Mouse (Mus musculus): ENCODE measurements around the gene Arhgap44.

The Arhgap44 gene

DNA sequence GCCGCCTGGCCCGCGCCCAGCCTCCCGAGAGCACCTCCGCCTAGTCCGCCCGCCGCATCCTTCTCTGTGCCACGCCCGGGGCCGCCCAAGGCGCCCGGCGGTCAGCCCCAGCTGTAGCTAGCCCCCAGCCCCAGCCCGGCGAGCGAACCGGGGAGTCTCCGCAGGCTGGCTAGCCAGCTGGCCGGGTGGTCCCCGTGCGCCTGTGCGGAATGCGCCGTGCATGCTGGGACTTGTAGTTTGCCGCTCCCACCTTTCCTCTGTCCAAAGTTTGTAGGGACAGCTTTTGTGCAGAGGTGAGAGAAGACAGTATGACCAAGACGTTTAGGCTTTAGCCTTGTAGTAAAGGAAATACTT lies at the start of gene Arhgap44:
Gene Arhgap44 (minus strand): TSS at position 195 of the 354 bp plus-strand sequence.
- peak; percentile 1 for DNase-seq (ENCODE audit: low read depth)

GRCm38 (mm10) chr11:65211701-65212100 lies 48.9 kb upstream of the Arhgap44 start:
- no peak for DNase-seq (ENCODE audit: low read depth)

DNA sequence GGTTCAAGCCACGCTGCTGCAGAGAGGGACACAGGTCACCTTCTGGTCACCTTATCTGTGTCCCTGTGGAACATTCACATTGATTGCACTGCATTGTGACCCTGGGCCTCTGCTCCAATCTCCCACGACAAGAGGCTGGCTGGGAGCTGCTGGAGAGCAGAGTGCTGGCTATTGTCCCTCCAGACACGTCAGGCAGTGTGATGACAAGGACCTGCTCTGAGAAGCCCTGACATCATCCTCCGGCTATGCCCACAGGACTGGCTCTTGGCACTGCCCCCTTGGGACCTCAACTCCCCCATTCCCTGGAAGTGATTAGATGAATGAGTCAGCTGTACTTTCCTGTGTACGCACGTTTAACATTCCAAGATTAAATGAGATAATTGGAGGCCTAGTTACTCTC lies 46.7 kb upstream of the Arhgap44 start:
- no peak for DNase-seq (ENCODE audit: low read depth)

- no peak for DNase-seq (ENCODE audit: low read depth)
These were observed 42.5 kb upstream of the Arhgap44 start for GRCm38 (mm10) chr11:65205306-65205705.

GRCm38 (mm10) chr11:65204651-65205050 lies 41.9 kb upstream of the Arhgap44 start:
- DNase-seq (ENCODE audit: low read depth), result no peak

GRCm38 (mm10) chr11:65203020-65203419 lies 40.3 kb upstream of the Arhgap44 start:
- no peak for DNase-seq (ENCODE audit: low read depth)

- DNase-seq (ENCODE audit: low read depth), result no peak
These were observed 39.5 kb upstream of the Arhgap44 start for GRCm38 (mm10) chr11:65202236-65202635.

GRCm38 (mm10) chr11:65198026-65198425 lies 35.3 kb upstream of the Arhgap44 start:
- no peak for DNase-seq (ENCODE audit: low read depth)

DNA sequence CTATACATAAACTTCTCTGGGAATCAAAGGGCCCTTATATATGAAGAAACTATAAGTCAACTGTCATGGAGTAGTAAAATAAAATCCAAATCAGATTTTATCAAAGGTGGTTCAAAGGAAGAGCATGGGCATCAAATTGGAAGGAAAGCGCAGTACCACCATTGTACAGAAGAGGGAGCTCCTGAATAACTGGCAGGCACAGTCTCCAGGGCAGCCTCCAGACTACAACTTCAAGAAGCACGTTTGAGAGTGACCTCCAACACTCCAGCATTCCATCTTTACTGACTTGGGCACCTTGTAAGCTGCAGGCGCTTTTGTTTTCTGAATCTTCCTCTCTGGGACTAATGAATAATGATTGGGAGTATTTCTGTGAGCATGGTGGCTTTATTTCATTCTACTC lies 34.5 kb upstream of the Arhgap44 start:
- peak; percentile 28 for DNase-seq (ENCODE audit: low read depth)

DNA sequence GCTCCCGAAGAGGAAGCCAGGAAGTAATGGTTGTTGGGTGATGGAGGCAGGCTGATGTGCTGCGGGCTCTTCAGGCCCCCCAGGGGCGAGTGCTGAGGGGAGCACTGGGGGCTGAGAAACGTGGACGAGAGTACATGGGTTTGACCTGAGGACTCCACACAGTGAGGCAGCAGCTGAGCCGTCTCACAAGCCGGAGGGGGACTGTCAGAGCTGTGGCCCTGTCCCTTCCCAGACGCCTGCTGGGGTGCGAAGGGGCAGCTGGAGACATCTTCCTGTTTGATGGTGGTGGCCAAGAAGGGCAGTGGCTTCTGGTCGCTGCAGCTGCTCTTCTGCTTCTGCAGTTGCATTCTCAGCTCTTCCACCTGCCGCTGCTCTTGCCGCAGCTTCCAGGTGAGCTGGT lies 24.2 kb upstream of the Arhgap44 start:
- no peak for DNase-seq (ENCODE audit: low read depth)

- no peak for DNase-seq (ENCODE audit: low read depth)
These were observed 22.4 kb upstream of the Arhgap44 start for GRCm38 (mm10) chr11:65185114-65185513.

GRCm38 (mm10) chr11:65170121-65170750 lies 7.5 kb upstream of the Arhgap44 start:
- DNase-seq (ENCODE audit: low read depth), result no peak

- DNase-seq (ENCODE audit: low read depth), result no peak
These were observed 637 bp downstream of the Arhgap44 start for GRCm38 (mm10) chr11:65161881-65162766.

DNA sequence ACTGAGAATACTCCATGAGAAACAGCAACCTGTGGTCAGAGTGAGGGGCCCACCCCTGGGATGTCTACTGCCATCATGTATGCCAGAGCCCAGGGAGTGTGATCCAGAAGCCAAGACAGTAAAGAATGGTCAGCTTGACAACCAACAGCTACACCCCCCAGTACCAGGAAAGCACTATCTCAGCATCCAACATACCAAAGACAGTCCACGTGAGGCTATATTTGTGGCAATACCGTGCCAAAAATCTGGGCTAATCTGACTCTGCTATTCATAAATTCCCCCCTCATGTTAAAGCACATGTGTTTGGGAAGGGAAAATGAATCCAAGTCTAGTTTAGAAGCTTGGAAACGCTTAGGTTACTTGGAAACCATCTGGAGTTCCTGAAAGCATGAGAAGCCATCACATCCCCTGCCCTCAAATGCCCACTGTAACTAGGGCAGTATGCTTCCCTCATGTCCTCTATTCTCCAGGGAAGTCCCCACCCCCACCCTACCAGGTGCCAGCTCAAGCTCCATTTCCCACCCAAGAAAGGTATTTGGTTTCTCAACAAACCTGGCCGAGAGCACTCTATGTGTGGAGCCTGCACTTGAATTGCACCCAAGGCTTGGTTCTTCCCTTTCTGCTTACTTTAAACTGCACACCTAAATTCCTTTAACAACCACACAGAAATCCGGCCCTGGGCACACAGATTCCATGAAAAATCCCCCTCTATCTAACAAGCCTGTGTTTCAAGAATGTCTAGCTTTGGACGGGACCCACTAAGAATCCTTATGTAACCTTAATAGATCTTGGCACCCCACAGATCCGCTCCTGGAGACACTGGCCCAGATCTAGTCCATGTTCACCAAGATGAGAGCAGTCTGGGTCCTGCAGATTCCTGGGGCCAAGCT lies 1.5 kb downstream of the Arhgap44 start:
- no peak for DNase-seq (ENCODE audit: low read depth)

- DNase-seq (ENCODE audit: low read depth), result no peak
These were observed 3.0 kb downstream of the Arhgap44 start, which contains the start of gene 1700086D15Rik for GRCm38 (mm10) chr11:65159791-65160190. Gene 1700086D15Rik, minus strand, starts transcription at chr11:65159891.

GRCm38 (mm10) chr11:65158658-65158990 lies 4.1 kb downstream of the Arhgap44 start:
- no peak for DNase-seq (ENCODE audit: low read depth)

DNA sequence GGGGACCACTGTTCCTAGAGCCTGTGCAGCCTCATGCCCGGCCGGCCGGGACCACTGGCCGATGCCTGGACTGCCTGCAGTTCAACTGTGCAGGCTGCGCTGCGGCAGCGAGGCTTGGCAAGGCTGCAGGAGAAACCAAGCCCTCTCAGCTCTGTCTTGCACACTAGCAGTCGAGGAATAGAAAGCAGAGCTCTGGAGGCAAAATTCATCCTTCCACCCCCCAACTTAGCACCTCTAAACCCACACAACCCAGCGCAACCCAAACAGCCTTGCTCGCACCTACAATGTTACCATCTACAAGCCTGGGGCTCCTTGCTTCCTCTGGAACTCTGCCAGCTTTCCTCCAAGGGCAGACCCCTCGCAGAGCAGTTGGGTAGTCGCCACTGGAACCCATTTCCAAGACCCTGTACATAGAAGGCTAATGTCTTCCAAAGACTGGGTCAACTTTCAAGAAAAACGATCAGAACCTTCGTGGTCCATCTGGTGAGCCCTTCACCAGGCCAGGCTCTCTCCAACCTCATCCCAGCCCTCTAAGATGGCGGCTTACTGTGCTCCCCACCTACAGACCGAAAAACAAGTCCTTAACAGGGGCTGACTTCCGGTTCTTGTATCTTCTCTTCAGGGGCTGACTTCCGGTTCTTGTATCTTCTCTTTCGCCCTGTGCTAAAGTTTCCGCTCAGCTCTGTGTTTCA lies 4.6 kb downstream of the Arhgap44 start:
- DNase-seq (ENCODE audit: low read depth), result no peak

GRCm38 (mm10) chr11:65153006-65153405 lies 9.8 kb downstream of the Arhgap44 start:
- DNase-seq (ENCODE audit: low read depth), result no peak

- DNase-seq (ENCODE audit: low read depth), result no peak
These were observed 14.3 kb downstream of the Arhgap44 start for GRCm38 (mm10) chr11:65148441-65148840.

DNA sequence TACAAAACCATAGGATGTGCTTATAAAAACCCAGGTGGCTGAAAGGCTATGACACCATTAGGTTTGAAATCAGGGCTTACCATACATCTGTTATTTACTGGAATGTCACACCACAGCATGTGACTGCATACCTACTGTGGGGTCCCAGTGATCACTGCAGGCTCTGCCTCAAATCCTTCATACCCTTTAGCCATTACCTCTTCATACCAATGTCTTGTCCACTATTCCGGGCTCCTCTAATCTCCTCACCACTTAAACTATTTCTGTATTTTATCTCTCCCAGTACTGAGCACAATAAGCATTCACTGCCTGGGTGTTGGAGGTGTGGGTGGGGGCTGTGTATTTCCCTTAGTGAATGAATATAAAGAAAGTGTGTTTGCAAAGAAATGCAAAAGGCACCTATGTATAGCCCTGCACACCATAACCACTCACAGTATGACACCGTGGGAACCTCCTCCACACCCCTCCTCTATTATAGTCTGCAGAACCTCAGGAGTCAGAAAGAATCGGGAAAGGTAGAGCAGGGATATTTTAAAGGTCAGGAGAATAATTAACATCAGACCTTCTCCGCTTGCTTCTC lies 19.8 kb downstream of the Arhgap44 start:
- no peak for DNase-seq (ENCODE audit: low read depth)

GRCm38 (mm10) chr11:65139030-65139429 lies 23.7 kb downstream of the Arhgap44 start:
- no peak for DNase-seq (ENCODE audit: low read depth)

All from c-Kit-positive CD71-negative TER-119-negative erythroid progenitor cells, embryonic 14.5 days (primary cell).